Mouse (Mus musculus) testis, adult 2 months (tissue): ENCODE measurements at regions not wholly inside any gene's neighbourhood (a gene's known extent, or its start where the extent isn't known, plus 50 kb on each side); places are given as distances from the start of the nearest gene placed in this dataset.

ENCODE experiments used
- H3K27ac ChIP-seq: fragments of 200-500 bp; 2 replicates; pipeline ENCODE4 v1.5.1; 2012; ENCODE audit warnings: low read depth, low read length; ENCODE audit not compliant: control insufficient read depth, insufficient read depth
- H3K27me3 ChIP-seq: fragments of 200-500 bp; 2 replicates; pipeline ENCODE4 v1.6.1; 2012; ENCODE audit warnings: mild to moderate bottlenecking, low read length, moderate library complexity; ENCODE audit not compliant: control insufficient read depth, insufficient read depth
- H3K36me3 ChIP-seq: fragments of 200-500 bp; 2 replicates; pipeline ENCODE4 v1.6.1; 2012; ENCODE audit warnings: mild to moderate bottlenecking, low read length; ENCODE audit not compliant: control insufficient read depth, insufficient read depth
- H3K4me1 ChIP-seq: fragments of 200-500 bp; 2 replicates; pipeline ENCODE4 v1.6.1; 2012; ENCODE audit warnings: low read length; ENCODE audit not compliant: control insufficient read depth, insufficient read depth
- H3K4me3 ChIP-seq: fragments of 200-500 bp; 2 replicates; pipeline ENCODE4 v1.5.1; 2012; ENCODE audit warnings: low read depth, mild to moderate bottlenecking, low read length, moderate library complexity, mixed read lengths; ENCODE audit not compliant: control insufficient read depth
- CTCF ChIP-seq: fragments of 200-500 bp; IDR thresholded peaks from 2 replicates; pipeline ENCODE4 v1.5.1; 2012; ENCODE audit warnings: low read depth, mild to moderate bottlenecking, inconsistent platforms, low read length, moderate library complexity; ENCODE audit not compliant: control insufficient read depth, insufficient read depth, insufficient replicate concordance
- POLR2A ChIP-seq: fragments of 200-500 bp; IDR thresholded peaks from 2 replicates; pipeline ENCODE4 v1.6.1; 2012; ENCODE audit warnings: low read depth, mild to moderate bottlenecking, inconsistent platforms, low read length, moderate library complexity; ENCODE audit not compliant: control insufficient read depth

DNA sequence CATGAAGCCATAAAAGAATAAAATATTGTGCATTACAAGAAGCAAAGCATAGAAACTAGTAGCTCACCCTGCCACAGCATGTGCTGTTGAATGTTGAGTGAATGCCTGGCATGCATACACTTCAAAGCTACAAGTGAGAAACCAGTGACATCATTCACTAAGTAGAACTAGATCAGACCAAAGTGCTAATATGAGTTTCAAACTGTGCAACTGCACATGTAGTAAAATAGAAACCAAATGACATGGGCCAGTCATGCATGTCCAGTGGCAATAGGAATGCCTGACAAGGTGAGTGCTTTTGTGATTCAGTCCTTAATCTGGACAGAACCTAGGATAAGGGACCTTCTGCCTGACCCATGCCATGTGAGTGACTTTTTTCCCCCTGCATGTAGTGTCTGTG is 111.3 kb upstream of the Cxxc4 start:
- Histone ChIP-seq H3K4me1 (no peaks in the 10 kb centered on the region), H3K27ac (no peak overlapping the region), H3K27me3 (no peaks in the 10 kb centered on the region), H3K36me3 (no peaks in the 10 kb centered on the region), H3K4me3 (no peak overlapping the region)
- TF ChIP-seq CTCF (no peak), POLR2A (no peak)

DNA sequence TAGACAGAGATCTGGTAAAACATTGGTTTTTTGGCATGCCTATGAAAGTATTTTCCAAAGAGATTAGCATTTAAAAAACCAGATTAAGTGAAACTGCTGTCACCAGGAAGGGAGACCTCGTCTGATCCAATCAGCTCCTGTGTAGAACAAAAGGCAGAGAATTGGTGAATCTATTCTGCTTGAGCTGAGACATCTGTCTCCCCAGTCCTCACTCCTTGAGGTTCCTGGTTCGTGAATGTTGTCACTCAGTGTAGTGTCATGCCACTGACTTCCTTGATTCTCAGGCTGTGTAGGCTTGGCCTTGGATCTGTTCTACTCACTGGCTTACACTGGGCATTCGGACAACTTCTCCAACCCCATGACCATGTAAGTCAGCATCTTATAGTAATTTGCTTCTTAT is 105.9 kb upstream of the Cxxc4 start:
- TF ChIP-seq POLR2A (no peak), CTCF (no peak)
- Histone ChIP-seq H3K27me3 (no peaks in the 10 kb centered on the region), H3K4me1 (no peaks in the 10 kb centered on the region)

DNA sequence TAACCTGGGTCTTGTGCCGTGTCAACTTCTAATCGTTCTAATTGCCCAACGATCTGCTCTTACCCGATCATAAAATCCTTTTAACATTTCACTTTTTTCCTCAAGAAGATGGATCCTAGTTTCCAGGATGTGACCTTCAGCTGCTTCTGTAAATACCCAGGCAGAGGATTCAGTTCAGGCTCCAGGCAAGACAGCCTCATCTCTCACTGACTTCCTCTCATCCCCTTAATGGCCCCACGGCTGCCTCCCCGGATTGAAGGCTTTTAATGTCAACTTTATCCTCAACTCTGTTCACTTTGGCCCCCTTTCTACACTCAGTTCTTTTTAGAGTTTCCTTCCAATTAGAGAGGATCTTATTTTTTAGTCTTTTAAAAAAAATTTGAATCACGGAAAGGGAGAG is 91.0 kb upstream of the Cxxc4 start:
- Histone ChIP-seq H3K4me3 (no peak overlapping the region), H3K4me1 (peaks cover 3% of the 10 kb centered on the region), H3K27me3 (no peaks in the 10 kb centered on the region), H3K36me3 (no peaks in the 10 kb centered on the region), H3K27ac (no peak overlapping the region)
- TF ChIP-seq CTCF (no peak), POLR2A (no peak)

More for the DNA sequence above, 105.9 kb upstream of the Cxxc4 start:
- Histone ChIP-seq H3K27ac (no peak overlapping the region), H3K36me3 (no peaks in the 10 kb centered on the region), H3K4me3 (no peak overlapping the region)

DNA sequence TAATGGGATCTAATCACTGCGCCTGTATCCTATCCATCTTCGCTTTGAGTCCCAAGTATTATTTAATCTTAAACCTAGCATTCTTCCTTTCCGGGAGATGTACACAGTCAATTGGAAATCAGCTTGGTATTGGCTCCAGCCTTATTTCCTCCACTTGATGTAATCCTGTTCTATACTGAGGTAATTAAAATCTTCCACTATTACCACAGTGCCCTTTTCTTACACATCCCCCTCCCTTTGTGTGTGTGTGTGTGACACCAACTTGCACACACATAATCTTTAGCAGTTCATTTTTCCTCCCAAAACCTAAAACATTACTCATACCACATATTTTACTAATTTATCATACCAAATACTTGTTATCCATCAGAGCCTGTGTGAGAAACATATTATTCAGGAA is 90.3 kb upstream of the Cxxc4 start:
- no peaks in the 10 kb centered on the region for H3K36me3 ChIP-seq
- TF ChIP-seq POLR2A (no peak), CTCF (no peak)
- H3K27me3 ChIP-seq = no peaks in the 10 kb centered on the region
- H3K4me3 ChIP-seq = no peak overlapping the region
- H3K27ac ChIP-seq = no peak overlapping the region
- H3K4me1 ChIP-seq = peaks cover 3% of the 10 kb centered on the region

DNA sequence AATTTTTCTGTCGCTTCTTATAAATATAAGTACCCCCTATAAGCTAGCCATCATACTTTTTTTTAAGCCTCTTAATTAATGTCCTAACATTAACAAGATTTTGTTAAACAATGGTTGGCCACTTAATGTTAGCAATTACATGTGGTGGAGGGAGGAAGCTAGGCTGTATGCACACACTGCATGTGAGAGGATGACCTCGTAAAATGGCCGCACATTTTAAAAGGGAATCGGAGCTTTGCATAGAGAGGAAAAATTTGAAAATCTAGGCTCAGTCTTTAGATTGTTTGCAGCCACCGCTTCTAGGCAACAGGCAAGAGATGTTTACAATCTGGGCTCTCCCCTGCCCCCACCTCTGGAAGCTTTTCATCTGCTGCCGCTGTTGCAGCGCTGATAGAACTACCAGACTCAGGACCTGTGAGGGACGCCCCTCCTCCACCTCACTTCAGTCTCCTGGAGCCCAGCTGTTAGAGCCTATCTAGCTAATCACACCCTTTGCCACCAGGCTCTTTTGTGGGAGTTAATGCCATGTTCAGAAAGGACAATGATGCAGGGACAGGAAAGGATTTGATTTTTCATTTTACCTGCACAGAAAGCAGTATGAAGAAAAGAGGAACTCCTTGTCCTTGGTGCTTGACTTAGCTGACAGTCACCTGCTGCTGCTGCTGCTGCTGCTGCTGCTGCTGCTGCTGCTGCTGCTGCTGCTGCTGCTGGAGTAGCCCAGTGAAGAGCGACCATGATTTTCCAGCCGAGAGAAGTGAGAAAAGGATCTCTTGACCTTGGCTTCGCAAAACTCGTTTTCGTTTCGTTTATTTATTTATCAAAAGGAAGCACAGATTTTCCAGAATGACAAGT is 89.7 kb upstream of the Cxxc4 start:
- Histone ChIP-seq H3K4me3 (peak overlapping the region; percentile 42), H3K27me3 (no peaks in the 10 kb centered on the region), H3K27ac (no peak overlapping the region), H3K4me1 (peaks cover 3% of the 10 kb centered on the region), H3K36me3 (no peaks in the 10 kb centered on the region)
- no peak for TF ChIP-seq POLR2A
- no peak for TF ChIP-seq CTCF

DNA sequence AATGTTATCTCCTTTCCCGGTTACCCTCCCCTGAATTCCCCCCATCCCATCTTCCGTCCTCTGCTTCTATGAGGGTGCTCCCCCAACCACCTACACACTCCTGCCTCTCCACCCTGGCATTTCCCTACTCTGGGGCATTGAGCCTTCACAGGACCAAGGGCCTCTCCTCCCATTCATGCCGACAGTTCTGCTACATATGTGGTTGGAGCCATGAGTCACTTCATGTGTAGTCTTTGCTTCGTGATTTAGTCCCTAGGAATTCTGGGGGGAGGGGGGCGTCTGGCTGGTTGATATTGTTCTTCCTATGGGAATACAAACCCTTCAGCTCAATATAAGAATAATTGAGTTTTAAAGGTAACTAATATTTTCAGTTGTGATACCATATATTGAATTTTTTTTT is 74.0 kb upstream of the Cxxc4 start:
- Histone ChIP-seq H3K36me3 (no peaks in the 10 kb centered on the region), H3K27ac (no peak overlapping the region), H3K4me1 (no peaks in the 10 kb centered on the region), H3K4me3 (no peak overlapping the region), H3K27me3 (no peaks in the 10 kb centered on the region)
- TF ChIP-seq POLR2A (no peak), CTCF (no peak)

DNA sequence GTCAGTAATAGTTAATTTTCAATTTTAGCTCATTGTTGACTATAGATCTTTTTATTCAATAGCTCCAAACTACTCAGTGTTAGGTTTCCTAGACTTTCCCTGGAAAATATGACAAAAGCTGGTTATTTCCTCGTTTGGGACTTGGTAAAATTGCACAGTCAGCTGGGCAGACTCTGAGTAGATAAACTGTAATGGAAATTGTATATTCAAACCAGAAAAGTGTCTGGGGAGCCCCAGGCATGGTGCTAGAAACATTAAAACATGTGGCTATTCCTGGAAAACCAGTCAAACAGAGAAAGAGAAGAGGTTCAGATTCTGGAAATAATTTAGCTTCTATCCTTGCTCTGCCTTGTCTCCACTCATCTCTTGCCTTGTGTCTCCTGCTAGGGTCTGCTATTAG is 66.4 kb upstream of the Cxxc4 start:
- TF ChIP-seq CTCF (no peak), POLR2A (no peak)
- H3K27ac ChIP-seq = no peak overlapping the region
- H3K4me3 ChIP-seq = no peak overlapping the region
- no peaks in the 10 kb centered on the region for H3K27me3 ChIP-seq
- no peaks in the 10 kb centered on the region for H3K36me3 ChIP-seq
- H3K4me1 ChIP-seq = no peaks in the 10 kb centered on the region
